Mouse (Mus musculus): ENCODE results near the gene Mtf2. TPM values are rescaled to one million over a fixed set of nuclear protein-coding genes. Genes with fewer than 3 reads are reported as not detected.
"Not testable (repeated sequence)": the region's sequence is repeated elsewhere in the genome, so short reads cannot be mapped to it uniquely, and the experiment has no call there.

Gene Mtf2
- 94.1 and 97.9 TPM in 2 replicates for polyA plus RNA-seq (2015; fragmentation: Nextera tagmentation; extraction: Ambion mirVana)

GRCm38 (mm10) chr5:108065465-108066411 is at the start of gene Mtf2:
Mtf2 (plus strand) TSS chr5:108065674.
- Histone ChIP-seq H3K4me2 (peak within 1 kb of the TSS; percentile 68), H3K4me3 (peak within 1 kb of the TSS; percentile 83), H3K27ac (replicated peaks) (peak within 1 kb of the TSS; percentile 96), H3K4me1 (replicated peaks) (peaks cover 21% of the 10 kb centered on the region), H3K36me3 (peaks cover 14% of the 10 kb centered on the region), H3K9ac (peak within 1 kb of the TSS; percentile 95), H3K27me3 (no peaks in the 10 kb centered on the region), H3K9me3 (no peaks in the 10 kb centered on the region)
- ATAC-seq (ENCODE audit: low FRiP score, low read depth) = peak; percentile 96
- under 1% methylated on average over 59 of the region's 59 CpGs for WGBS

- H3K4me2 ChIP-seq = no peak overlapping the region
- 97% methylated on average over 2 of the region's 2 CpGs for WGBS
- H3K27me3 ChIP-seq = no peaks in the 10 kb centered on the region
- no peaks in the 10 kb centered on the region for H3K4me1 ChIP-seq (replicated peaks)
- ATAC-seq (ENCODE audit: low FRiP score, low read depth) = no peak
- no peak overlapping the region for H3K27ac ChIP-seq (replicated peaks)
- no peak overlapping the region for H3K4me3 ChIP-seq
- no peaks in the 10 kb centered on the region for H3K9me3 ChIP-seq
- H3K36me3 ChIP-seq = no peaks in the 10 kb centered on the region
- H3K9ac ChIP-seq = no peak overlapping the region
These were observed 48.2 kb upstream of the Mtf2 start for GRCm38 (mm10) chr5:108017232-108017631.

GRCm38 (mm10) chr5:108019367-108019766 is 46.1 kb upstream of the Mtf2 start:
- Histone ChIP-seq H3K27me3 (no peaks in the 10 kb centered on the region), H3K9ac (no peak overlapping the region), H3K4me3 (no peak overlapping the region), H3K27ac (replicated peaks) (no peak overlapping the region), H3K9me3 (no peaks in the 10 kb centered on the region), H3K4me1 (replicated peaks) (no peaks in the 10 kb centered on the region), H3K4me2 (no peak overlapping the region), H3K36me3 (no peaks in the 10 kb centered on the region)
- ATAC-seq (ENCODE audit: low FRiP score, low read depth) = no peak
- 15% methylated on average over 2 of the region's 2 CpGs for WGBS

- Histone ChIP-seq H3K27me3 (no peaks in the 10 kb centered on the region), H3K9me3 (no peaks in the 10 kb centered on the region), H3K4me2 (no peak overlapping the region), H3K9ac (no peak overlapping the region), H3K36me3 (no peaks in the 10 kb centered on the region), H3K27ac (replicated peaks) (no peak overlapping the region), H3K4me3 (no peak overlapping the region), H3K4me1 (replicated peaks) (no peaks in the 10 kb centered on the region)
- no peak for ATAC-seq (ENCODE audit: low FRiP score, low read depth)
- 67% methylated on average over 3 of the region's 3 CpGs for WGBS
These were observed 44.1 kb upstream of the Mtf2 start for GRCm38 (mm10) chr5:108021346-108021745.

- no peak overlapping the region for H3K4me3 ChIP-seq
- 91% methylated on average over 4 of the region's 4 CpGs for WGBS
These were observed 37.2 kb upstream of the Mtf2 start for GRCm38 (mm10) chr5:108028230-108028629.

GRCm38 (mm10) chr5:108028797-108029536 is 36.5 kb upstream of the Mtf2 start:
- ATAC-seq (ENCODE audit: low FRiP score, low read depth); H3K27ac ChIP-seq (replicated peaks); H3K9ac ChIP-seq; H3K36me3 ChIP-seq; H3K4me1 ChIP-seq (replicated peaks); H3K4me2 ChIP-seq; H3K4me3 ChIP-seq; H3K9me3 ChIP-seq; H3K27me3 ChIP-seq: not testable (repeated sequence)
- WGBS = 88% methylated on average over 7 of the region's 7 CpGs

More at GRCm38 (mm10) chr5:108028230-108028629, 37.2 kb upstream of the Mtf2 start:
- Histone ChIP-seq H3K27me3 (no peaks in the 10 kb centered on the region), H3K36me3 (no peaks in the 10 kb centered on the region), H3K4me2 (no peak overlapping the region), H3K9me3 (no peaks in the 10 kb centered on the region), H3K9ac (no peak overlapping the region), H3K27ac (replicated peaks) (no peak overlapping the region), H3K4me1 (replicated peaks) (no peaks in the 10 kb centered on the region)
- ATAC-seq (ENCODE audit: low FRiP score, low read depth) = no peak

GRCm38 (mm10) chr5:108029968-108030367 is 35.5 kb upstream of the Mtf2 start:
- Histone ChIP-seq H3K4me1 (replicated peaks) (no peaks in the 10 kb centered on the region), H3K4me2 (no peak overlapping the region), H3K36me3 (no peaks in the 10 kb centered on the region), H3K9ac (no peak overlapping the region), H3K9me3 (no peaks in the 10 kb centered on the region), H3K27ac (replicated peaks) (no peak overlapping the region), H3K4me3 (no peak overlapping the region), H3K27me3 (no peaks in the 10 kb centered on the region)
- 79% methylated on average over 2 of the region's 2 CpGs for WGBS
- no peak for ATAC-seq (ENCODE audit: low FRiP score, low read depth)

- 92% methylated on average over 4 of the region's 4 CpGs for WGBS
- no peaks in the 10 kb centered on the region for H3K27me3 ChIP-seq
- no peak for ATAC-seq (ENCODE audit: low FRiP score, low read depth)
These were observed 34.2 kb upstream of the Mtf2 start for GRCm38 (mm10) chr5:108031267-108031666.

GRCm38 (mm10) chr5:108034194-108034593 is 31.3 kb upstream of the Mtf2 start:
- no peaks in the 10 kb centered on the region for H3K4me1 ChIP-seq (replicated peaks)
- no peaks in the 10 kb centered on the region for H3K36me3 ChIP-seq
- WGBS = 32% methylated on average over 4 of the region's 4 CpGs
- H3K27me3 ChIP-seq = no peaks in the 10 kb centered on the region
- H3K9me3 ChIP-seq = no peaks in the 10 kb centered on the region
- no peak overlapping the region for H3K9ac ChIP-seq
- ATAC-seq (ENCODE audit: low FRiP score, low read depth) = no peak
- no peak overlapping the region for H3K27ac ChIP-seq (replicated peaks)
- H3K4me2 ChIP-seq = no peak overlapping the region
- no peak overlapping the region for H3K4me3 ChIP-seq

More at GRCm38 (mm10) chr5:108031267-108031666, 34.2 kb upstream of the Mtf2 start:
- no peaks in the 10 kb centered on the region for H3K36me3 ChIP-seq
- H3K9ac ChIP-seq = no peak overlapping the region
- no peak overlapping the region for H3K4me2 ChIP-seq
- H3K4me3 ChIP-seq = no peak overlapping the region
- H3K9me3 ChIP-seq = no peaks in the 10 kb centered on the region
- H3K4me1 ChIP-seq (replicated peaks) = no peaks in the 10 kb centered on the region
- no peak overlapping the region for H3K27ac ChIP-seq (replicated peaks)

GRCm38 (mm10) chr5:108035523-108035922 is 30.0 kb upstream of the Mtf2 start:
- no peak overlapping the region for H3K27ac ChIP-seq (replicated peaks)
- H3K4me3 ChIP-seq = no peak overlapping the region
- no peak overlapping the region for H3K4me2 ChIP-seq
- ATAC-seq (ENCODE audit: low FRiP score, low read depth) = 0 out of 2 replicates have a peak, but pooled peaks have one; percentile 45
- H3K9me3 ChIP-seq = no peaks in the 10 kb centered on the region
- H3K27me3 ChIP-seq = no peaks in the 10 kb centered on the region
- no peaks in the 10 kb centered on the region for H3K36me3 ChIP-seq
- H3K4me1 ChIP-seq (replicated peaks) = no peaks in the 10 kb centered on the region
- 23% methylated on average over 2 of the region's 2 CpGs for WGBS
- no peak overlapping the region for H3K9ac ChIP-seq

GRCm38 (mm10) chr5:108042061-108042460 is 23.4 kb upstream of the Mtf2 start:
- no peak for ATAC-seq (ENCODE audit: low FRiP score, low read depth)
- no peaks in the 10 kb centered on the region for H3K36me3 ChIP-seq
- no peaks in the 10 kb centered on the region for H3K27me3 ChIP-seq
- no peaks in the 10 kb centered on the region for H3K9me3 ChIP-seq
- no peak overlapping the region for H3K4me2 ChIP-seq
- H3K4me3 ChIP-seq = no peak overlapping the region
- 80% methylated on average over 5 of the region's 5 CpGs for WGBS
- no peak overlapping the region for H3K9ac ChIP-seq
- H3K4me1 ChIP-seq (replicated peaks) = no peaks in the 10 kb centered on the region
- H3K27ac ChIP-seq (replicated peaks) = no peak overlapping the region

GRCm38 (mm10) chr5:108043908-108044307 is 21.6 kb upstream of the Mtf2 start:
- Histone ChIP-seq H3K27ac (replicated peaks) (no peak overlapping the region), H3K9me3 (no peaks in the 10 kb centered on the region), H3K4me2 (no peak overlapping the region), H3K36me3 (no peaks in the 10 kb centered on the region), H3K9ac (no peak overlapping the region), H3K27me3 (no peaks in the 10 kb centered on the region), H3K4me3 (no peak overlapping the region), H3K4me1 (replicated peaks) (no peaks in the 10 kb centered on the region)
- WGBS = 76% methylated on average over 1 of the region's 1 CpGs
- no peak for ATAC-seq (ENCODE audit: low FRiP score, low read depth)
